Mouse (Mus musculus): ENCODE results near the gene Sorcs1. TPM values are rescaled to one million over a fixed set of nuclear protein-coding genes. Genes with fewer than 3 reads are reported as not detected.

Gene Sorcs1
- polyA plus RNA-seq, 1 experiment from 2014 or later = 0.35 TPM

DNA sequence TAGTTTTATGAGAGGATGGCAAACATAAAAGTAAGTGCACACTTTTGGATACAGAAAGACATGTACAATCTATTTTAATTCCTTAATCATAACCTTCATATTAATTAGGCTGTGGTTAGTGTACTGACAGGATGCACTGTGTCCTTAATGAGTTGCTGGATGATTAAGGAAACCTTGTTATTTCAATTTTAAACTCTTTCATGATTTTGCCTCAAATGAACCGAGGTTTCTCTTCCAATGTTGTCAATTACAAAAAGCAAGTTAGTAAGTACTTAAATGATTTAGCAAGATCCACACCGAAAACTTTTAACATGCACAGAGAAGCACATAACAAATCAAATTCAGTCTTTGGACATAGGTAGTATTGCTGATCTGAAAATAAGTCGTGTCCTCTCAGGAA, 341.7 kb downstream of the Sorcs1 start:
- no peaks in the 10 kb centered on the region for H3K27me3 ChIP-seq
- no peak overlapping the region for H3K27ac ChIP-seq (replicated peaks)
- no peaks in the 10 kb centered on the region for H3K36me3 ChIP-seq (replicated peaks)
- no peak overlapping the region for H3K9ac ChIP-seq
- WGBS (ENCODE audit: insufficient replicate concordance) = 55% methylated on average over 3 of the region's 3 CpGs
- no peak overlapping the region for H3K4me3 ChIP-seq (replicated peaks)
- no peaks in the 10 kb centered on the region for H3K4me1 ChIP-seq (replicated peaks)
- no peak overlapping the region for H3K4me2 ChIP-seq
- no peak for ATAC-seq (ENCODE audit: insufficient read depth)
- H3K9me3 ChIP-seq (replicated peaks) = no peaks in the 10 kb centered on the region

DNA sequence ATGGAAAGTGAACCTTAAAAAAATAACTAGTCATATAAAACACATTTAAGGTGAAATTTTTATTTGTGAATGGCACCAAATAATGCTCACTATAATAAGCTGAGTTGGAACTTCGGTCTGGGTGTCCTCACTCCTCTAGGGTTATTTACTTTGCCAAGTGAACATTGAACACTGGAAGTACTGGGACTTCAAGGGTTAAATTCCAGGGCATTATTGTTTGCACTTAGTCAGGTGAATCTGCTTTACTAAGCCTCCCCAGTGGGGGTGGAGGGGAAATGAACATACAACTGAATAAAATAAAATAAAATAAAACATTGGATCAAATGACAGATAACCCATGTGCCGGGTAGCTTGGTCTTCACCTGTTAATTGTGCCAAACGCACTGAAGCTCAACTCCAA, 347.3 kb downstream of the Sorcs1 start:
- 62% methylated on average over 3 of the region's 3 CpGs for WGBS (ENCODE audit: insufficient replicate concordance)
- no peaks in the 10 kb centered on the region for H3K4me1 ChIP-seq (replicated peaks)
- no peak overlapping the region for H3K4me3 ChIP-seq (replicated peaks)
- no peak overlapping the region for H3K9ac ChIP-seq
- H3K27me3 ChIP-seq = no peaks in the 10 kb centered on the region
- no peak overlapping the region for H3K4me2 ChIP-seq
- no peaks in the 10 kb centered on the region for H3K9me3 ChIP-seq (replicated peaks)
- H3K36me3 ChIP-seq (replicated peaks) = no peaks in the 10 kb centered on the region
- no peak for ATAC-seq (ENCODE audit: insufficient read depth)
- no peak overlapping the region for H3K27ac ChIP-seq (replicated peaks)

DNA sequence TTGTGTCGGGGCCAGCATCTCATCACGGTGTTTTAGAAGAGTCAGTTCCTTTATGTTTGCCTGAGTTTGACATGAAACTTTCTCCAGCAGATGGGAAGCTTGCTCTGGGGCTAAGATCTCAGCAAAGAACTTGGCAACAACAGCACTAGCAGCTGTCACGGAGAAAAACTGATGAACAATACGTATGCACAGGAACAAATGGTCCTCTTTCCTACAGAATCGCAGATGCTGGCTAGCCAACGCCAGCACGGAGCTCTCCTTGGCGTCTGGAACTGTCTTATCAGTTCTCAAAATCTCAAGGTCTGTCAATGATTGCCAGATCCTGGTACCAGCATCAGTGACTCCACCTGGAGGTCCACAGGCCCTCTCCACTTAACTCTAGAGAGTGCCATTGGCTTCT, 350.6 kb downstream of the Sorcs1 start:
- WGBS (ENCODE audit: insufficient replicate concordance) = 58% methylated on average over 8 of the region's 8 CpGs

DNA sequence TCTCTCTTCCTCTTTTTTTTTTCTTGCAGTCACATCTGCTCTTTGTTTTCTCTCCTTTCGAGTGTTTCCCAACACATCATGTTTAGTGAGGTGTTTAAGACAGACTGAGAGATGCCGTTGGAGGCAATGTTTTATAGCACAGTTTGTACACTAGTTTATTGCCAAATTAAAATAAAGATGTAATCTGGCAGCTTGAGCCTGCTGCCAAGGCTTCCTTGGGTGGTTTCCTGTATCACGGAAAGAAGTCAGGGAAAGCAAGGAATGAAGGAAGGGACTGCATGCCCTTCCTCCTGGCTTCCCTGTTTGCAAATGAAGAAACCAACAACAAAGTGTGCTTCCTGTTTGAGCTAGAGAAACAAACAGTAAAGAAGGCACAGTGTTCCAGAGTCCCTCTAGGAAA, 352.3 kb downstream of the Sorcs1 start:
- Histone ChIP-seq H3K4me1 (replicated peaks) (no peaks in the 10 kb centered on the region), H3K27ac (replicated peaks) (no peak overlapping the region)
- ATAC-seq (ENCODE audit: insufficient read depth) = no peak

More for the DNA sequence above, 350.6 kb downstream of the Sorcs1 start:
- no peak overlapping the region for H3K27ac ChIP-seq (replicated peaks)
- no peaks in the 10 kb centered on the region for H3K36me3 ChIP-seq (replicated peaks)
- ATAC-seq (ENCODE audit: insufficient read depth) = no peak
- no peaks in the 10 kb centered on the region for H3K9me3 ChIP-seq (replicated peaks)
- H3K4me3 ChIP-seq (replicated peaks) = no peak overlapping the region
- H3K9ac ChIP-seq = no peak overlapping the region
- H3K4me1 ChIP-seq (replicated peaks) = no peaks in the 10 kb centered on the region
- H3K27me3 ChIP-seq = no peaks in the 10 kb centered on the region
- H3K4me2 ChIP-seq = no peak overlapping the region

DNA sequence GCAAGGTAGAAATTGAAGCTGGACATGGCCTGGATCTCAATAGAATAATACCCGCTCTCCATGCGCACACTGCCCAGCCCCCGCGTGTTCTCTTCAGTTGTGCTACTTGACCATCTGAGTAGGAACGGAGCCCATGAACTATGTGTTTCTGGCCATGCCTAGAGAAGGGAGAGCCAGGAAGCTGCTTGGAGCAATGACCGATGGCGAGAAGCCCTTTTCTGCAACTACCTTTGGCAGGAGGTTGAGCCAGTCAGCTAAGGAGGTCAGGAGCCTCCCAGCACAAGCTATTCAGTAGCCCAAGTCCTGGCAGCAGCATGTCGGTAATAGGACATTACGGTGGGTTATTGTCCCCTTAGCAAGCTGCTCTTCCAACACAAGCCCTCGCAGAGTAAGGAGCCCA, 352.8 kb downstream of the Sorcs1 start:
- 73% methylated on average over 10 of the region's 10 CpGs for WGBS (ENCODE audit: insufficient replicate concordance)
- Histone ChIP-seq H3K9me3 (replicated peaks) (no peaks in the 10 kb centered on the region), H3K36me3 (replicated peaks) (no peaks in the 10 kb centered on the region), H3K4me3 (replicated peaks) (no peak overlapping the region), H3K27me3 (no peaks in the 10 kb centered on the region), H3K4me1 (replicated peaks) (no peaks in the 10 kb centered on the region), H3K4me2 (no peak overlapping the region), H3K9ac (no peak overlapping the region), H3K27ac (replicated peaks) (no peak overlapping the region)
- no peak for ATAC-seq (ENCODE audit: insufficient read depth)

More for the DNA sequence above, 352.3 kb downstream of the Sorcs1 start:
- Histone ChIP-seq H3K9me3 (replicated peaks) (no peaks in the 10 kb centered on the region), H3K4me3 (replicated peaks) (no peak overlapping the region), H3K27me3 (no peaks in the 10 kb centered on the region), H3K4me2 (no peak overlapping the region), H3K36me3 (replicated peaks) (no peaks in the 10 kb centered on the region), H3K9ac (no peak overlapping the region)
- WGBS (ENCODE audit: insufficient replicate concordance) = 42% methylated on average over 3 of the region's 3 CpGs

DNA sequence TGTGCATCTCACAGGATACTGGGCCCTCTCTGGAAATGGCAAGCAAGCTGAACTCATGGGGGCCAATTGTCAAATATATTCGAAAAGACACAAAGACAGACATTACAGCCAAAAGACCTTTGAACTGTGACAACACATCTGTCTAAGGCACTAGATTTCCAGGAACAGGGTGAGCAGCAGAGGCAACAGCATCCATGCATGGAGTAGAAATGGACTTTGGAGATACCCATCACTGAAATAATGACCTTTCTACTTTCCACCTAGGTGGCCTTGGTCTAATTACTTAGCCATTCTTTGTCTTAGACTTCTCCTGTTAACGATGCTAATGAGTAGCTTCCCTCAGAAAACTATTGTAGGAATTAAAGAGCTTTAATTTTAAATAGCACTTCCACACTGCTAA, 371.4 kb downstream of the Sorcs1 start:
- no peak overlapping the region for H3K9ac ChIP-seq
- H3K4me3 ChIP-seq (replicated peaks) = no peak overlapping the region
- WGBS (ENCODE audit: insufficient replicate concordance) = 49% methylated on average over 2 of the region's 2 CpGs
- no peaks in the 10 kb centered on the region for H3K4me1 ChIP-seq (replicated peaks)
- H3K9me3 ChIP-seq (replicated peaks) = no peaks in the 10 kb centered on the region
- no peak overlapping the region for H3K4me2 ChIP-seq
- no peaks in the 10 kb centered on the region for H3K36me3 ChIP-seq (replicated peaks)
- no peak overlapping the region for H3K27ac ChIP-seq (replicated peaks)
- no peaks in the 10 kb centered on the region for H3K27me3 ChIP-seq
- ATAC-seq (ENCODE audit: insufficient read depth) = no peak

DNA sequence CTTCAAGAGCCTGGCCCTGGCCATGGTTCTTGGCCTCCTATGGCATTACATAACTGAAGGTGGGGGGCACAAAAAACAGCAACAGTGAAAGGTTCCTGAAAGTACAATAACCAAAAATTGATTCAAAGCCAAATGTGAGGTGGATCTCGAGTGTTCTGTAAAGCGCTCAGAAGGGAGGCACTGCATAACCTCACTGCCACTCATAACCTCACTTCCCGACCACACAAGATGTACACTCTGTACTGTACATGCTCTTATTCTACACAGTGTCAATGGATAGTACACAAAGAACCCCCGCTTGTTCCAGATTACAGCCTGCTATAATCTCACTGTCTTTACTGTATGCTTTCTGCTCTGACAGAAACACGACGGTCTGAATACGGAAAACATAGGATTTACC, 384.2 kb downstream of the Sorcs1 start:
- H3K4me1 ChIP-seq (replicated peaks) = no peaks in the 10 kb centered on the region
- H3K9ac ChIP-seq = no peak overlapping the region
- WGBS (ENCODE audit: insufficient replicate concordance) = 72% methylated on average over 7 of the region's 7 CpGs
- no peak overlapping the region for H3K4me2 ChIP-seq
- no peak overlapping the region for H3K4me3 ChIP-seq (replicated peaks)
- H3K9me3 ChIP-seq (replicated peaks) = no peaks in the 10 kb centered on the region
- no peak for ATAC-seq (ENCODE audit: insufficient read depth)
- no peaks in the 10 kb centered on the region for H3K36me3 ChIP-seq (replicated peaks)
- H3K27me3 ChIP-seq = no peaks in the 10 kb centered on the region
- no peak overlapping the region for H3K27ac ChIP-seq (replicated peaks)

DNA sequence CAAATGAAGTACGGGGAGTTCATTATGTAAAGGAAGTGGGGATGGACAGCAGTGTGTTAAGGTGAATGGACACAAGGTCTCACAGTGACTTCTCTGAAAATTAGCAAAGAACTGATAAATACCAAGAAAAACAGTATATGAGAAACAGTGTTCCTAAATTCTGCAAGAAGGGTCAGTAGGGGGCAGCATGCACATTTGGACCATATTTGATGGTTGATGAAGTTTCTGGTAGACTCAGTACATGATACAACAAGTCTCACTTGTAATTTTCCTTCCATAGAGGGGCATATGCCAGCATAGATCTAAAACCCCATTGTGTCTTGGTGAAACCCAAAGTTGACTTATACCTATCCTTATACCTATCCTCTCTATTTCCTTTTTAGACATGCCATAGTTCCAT, 414.0 kb downstream of the Sorcs1 start:
- Histone ChIP-seq H3K4me3 (replicated peaks) (no peak overlapping the region), H3K27ac (replicated peaks) (no peak overlapping the region), H3K9me3 (replicated peaks) (no peaks in the 10 kb centered on the region), H3K27me3 (no peaks in the 10 kb centered on the region), H3K9ac (no peak overlapping the region), H3K36me3 (replicated peaks) (no peaks in the 10 kb centered on the region), H3K4me1 (replicated peaks) (no peaks in the 10 kb centered on the region), H3K4me2 (no peak overlapping the region)
- 41% methylated on average over 1 of the region's 1 CpGs for WGBS (ENCODE audit: insufficient replicate concordance)
- no peak for ATAC-seq (ENCODE audit: insufficient read depth)

DNA sequence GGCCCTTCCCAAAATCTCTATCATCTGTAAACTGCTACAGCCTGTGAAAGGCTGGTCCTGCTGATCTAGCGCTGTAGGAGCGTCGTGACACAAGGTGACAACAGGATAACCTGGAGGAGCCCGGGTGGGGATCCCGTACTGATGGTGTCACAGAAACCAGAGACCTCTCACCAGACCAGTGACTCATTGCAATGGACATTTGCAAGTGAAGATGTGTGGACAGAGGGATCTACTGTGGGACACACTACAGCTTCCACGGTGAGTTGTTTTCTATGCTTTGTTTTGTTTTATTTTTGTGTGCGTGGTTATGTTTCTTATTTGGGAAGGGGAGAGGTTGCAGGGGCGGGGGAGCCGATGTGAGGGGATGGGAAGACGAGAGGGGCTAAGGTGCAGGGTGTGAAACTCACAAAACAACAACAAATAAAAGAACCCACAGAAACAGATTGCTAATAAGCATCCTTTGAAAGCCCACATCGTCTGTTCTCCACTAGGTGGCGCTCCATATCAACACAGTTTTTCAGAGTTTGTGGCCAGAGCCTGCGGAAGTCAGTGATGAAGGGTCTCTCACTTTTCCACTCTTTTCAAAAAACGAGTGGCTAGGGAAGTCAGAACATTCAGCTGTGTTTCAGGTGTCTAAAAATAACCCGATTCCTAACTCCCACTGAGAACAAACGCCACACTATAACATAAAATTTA, 419.6 kb downstream of the Sorcs1 start:
- 29% methylated on average over 16 of the region's 16 CpGs for WGBS (ENCODE audit: insufficient replicate concordance)
- no peak for ATAC-seq (ENCODE audit: insufficient read depth)
- no peak overlapping the region for H3K9ac ChIP-seq
- H3K4me2 ChIP-seq = no peak overlapping the region
- H3K9me3 ChIP-seq (replicated peaks) = no peaks in the 10 kb centered on the region
- H3K4me3 ChIP-seq (replicated peaks) = no peak overlapping the region
- H3K27ac ChIP-seq (replicated peaks) = no peak overlapping the region
- H3K27me3 ChIP-seq = no peaks in the 10 kb centered on the region
- no peaks in the 10 kb centered on the region for H3K36me3 ChIP-seq (replicated peaks)
- H3K4me1 ChIP-seq (replicated peaks) = no peaks in the 10 kb centered on the region

DNA sequence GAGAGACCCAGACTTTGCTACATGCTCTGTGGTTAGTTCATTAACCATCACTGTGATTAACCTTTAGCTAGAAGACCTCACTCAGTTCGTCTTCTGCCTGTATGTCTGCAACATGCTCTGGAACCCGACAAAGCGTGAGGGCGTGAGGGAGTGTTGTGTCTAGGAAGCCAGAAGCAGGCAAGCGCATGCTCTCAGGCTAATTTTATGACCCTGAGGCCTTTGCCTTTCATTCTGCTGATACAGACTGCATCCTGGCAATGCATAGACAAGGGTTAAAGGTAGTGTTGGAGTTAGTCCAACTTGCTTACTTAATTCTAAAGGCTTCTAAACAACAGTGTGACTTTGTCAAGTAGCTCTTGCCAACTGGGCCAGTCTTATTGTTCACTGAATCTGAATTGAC, 458.0 kb downstream of the Sorcs1 start:
- no peaks in the 10 kb centered on the region for H3K9me3 ChIP-seq (replicated peaks)
- no peak for ATAC-seq (ENCODE audit: insufficient read depth)
- no peaks in the 10 kb centered on the region for H3K4me1 ChIP-seq (replicated peaks)
- H3K4me2 ChIP-seq = no peak overlapping the region
- no peak overlapping the region for H3K27ac ChIP-seq (replicated peaks)
- WGBS (ENCODE audit: insufficient replicate concordance) = 66% methylated on average over 5 of the region's 5 CpGs
- no peaks in the 10 kb centered on the region for H3K27me3 ChIP-seq
- no peak overlapping the region for H3K4me3 ChIP-seq (replicated peaks)
- H3K36me3 ChIP-seq (replicated peaks) = no peaks in the 10 kb centered on the region
- no peak overlapping the region for H3K9ac ChIP-seq

DNA sequence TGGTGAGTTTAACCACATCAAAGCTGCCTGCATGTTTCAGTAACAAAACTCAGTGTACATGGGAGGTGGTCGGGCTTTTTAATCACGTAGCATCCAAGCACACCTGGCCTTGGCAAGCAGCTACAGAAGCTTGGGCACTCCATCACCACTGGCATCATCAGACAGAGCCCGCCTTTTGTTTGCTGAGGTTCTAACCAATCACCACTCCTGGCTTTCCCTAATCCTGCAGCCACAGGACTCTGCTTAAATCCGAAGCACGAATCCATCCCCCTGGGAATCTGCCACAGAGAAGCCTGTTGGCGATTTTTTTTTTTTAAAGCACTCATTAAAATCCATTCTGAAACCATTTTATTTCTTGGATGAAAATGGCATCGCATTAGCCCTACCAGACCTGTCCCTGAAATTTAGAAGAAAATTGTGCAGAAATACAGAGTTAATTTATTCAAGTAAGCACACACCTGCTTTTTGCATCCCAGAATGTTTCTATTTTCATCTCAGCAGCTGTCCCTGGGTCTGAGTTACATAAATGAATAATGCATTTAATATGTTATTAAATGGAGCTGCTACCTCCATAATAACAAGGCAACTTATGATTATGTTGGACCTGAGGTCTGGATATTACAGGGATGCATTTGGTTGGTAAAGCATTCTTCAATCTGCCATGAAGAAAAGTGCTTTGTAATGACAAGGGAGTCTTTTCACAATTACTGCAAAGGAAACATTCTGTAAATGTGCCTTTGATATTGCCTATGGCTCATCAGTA, 463.8 kb downstream of the Sorcs1 start:
- Histone ChIP-seq H3K36me3 (replicated peaks) (no peaks in the 10 kb centered on the region), H3K27me3 (no peaks in the 10 kb centered on the region), H3K4me1 (replicated peaks) (no peaks in the 10 kb centered on the region), H3K9ac (no peak overlapping the region), H3K4me2 (no peak overlapping the region), H3K9me3 (replicated peaks) (no peaks in the 10 kb centered on the region), H3K27ac (replicated peaks) (no peak overlapping the region), H3K4me3 (replicated peaks) (no peak overlapping the region)
- WGBS (ENCODE audit: insufficient replicate concordance) = 26% methylated on average over 7 of the region's 7 CpGs
- ATAC-seq (ENCODE audit: insufficient read depth) = no peak
